20 mouse cellular contexts compared by ENCODE assay signal in the genomic region with DNA sequence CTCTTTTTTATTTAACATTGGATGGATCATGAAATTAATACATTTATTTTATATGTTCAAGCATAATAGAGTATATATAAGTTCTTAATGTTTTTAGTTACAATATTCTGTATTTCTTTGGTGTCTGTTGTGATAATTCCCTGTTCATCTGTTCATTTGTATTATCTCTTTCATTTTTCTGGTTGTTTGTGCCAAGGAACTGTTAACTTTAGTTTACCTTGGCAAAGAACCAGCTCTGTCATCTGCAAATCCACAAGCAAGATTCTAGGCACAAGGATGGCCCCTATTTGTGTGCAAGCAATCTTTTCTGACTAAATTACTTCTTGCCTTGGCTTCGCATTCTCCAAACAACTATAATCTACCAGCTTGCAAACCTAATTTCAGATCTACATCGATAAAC. TPM values are rescaled to one million over a fixed set of nuclear protein-coding genes. Genes with fewer than 3 reads are reported as not detected.
"Had no signal": no experiment of that assay in that cellular context is flagged by ENCODE, and none has a peak within 500 bp of the region (broad histone marks: within the 10 kb centered on the region; RNA-seq: fewer than 3 reads in every experiment).

No protein-coding gene starts in this region.

- H3K9me3 ChIP-seq: neural tube, embryonic 13.5 days; neural tube, embryonic 15.5 days; stomach, embryonic 15.5 days had no signal

- H3K4me3 ChIP-seq: neural tube, embryonic 13.5 days; neural tube, embryonic 15.5 days; stomach, embryonic 15.5 days had no signal

- H3K4me1 ChIP-seq: neural tube, embryonic 13.5 days; neural tube, embryonic 15.5 days; stomach, embryonic 15.5 days had no signal

- H3K27me3 ChIP-seq: neural tube, embryonic 13.5 days; neural tube, embryonic 15.5 days; stomach, embryonic 15.5 days had no signal

- H3K27ac ChIP-seq: neural tube, embryonic 13.5 days; neural tube, embryonic 15.5 days; stomach, embryonic 15.5 days; stomach, postnatal 0 days had no signal

- H3K4me2 ChIP-seq: neural tube, embryonic 13.5 days; neural tube, embryonic 15.5 days; stomach, embryonic 15.5 days had no signal

- H3K9ac ChIP-seq: neural tube, embryonic 13.5 days; neural tube, embryonic 15.5 days; stomach, embryonic 15.5 days had no signal

- DNase-seq: retina, postnatal 1 day; right cerebral cortex, adult 18-20 months; right cerebral cortex, postnatal 14 days; right cerebral cortex, postnatal 25 days; right cerebral cortex, postnatal 4 days; spleen, adult 18-20 months; thymus, adult 18-20 months; thymus, adult 2 months; thymus, postnatal 14 days; thymus, postnatal 25 days; thymus, postnatal 36 days; thymus, postnatal 4 days had no signal

- H3K36me3 ChIP-seq: neural tube, embryonic 13.5 days; neural tube, embryonic 15.5 days; stomach, embryonic 15.5 days had no signal

RNA-seq across cellular contexts. Expression of a gene that starts 31.3 kb away (rescaled TPM):
- total RNA-seq: neutrophil, adult 5-6 weeks had no signal
- polyA plus RNA-seq: small intestine, adult 2 months; spleen, adult 2 months; thymus, postnatal 0 days had no signal
